Mouse (Mus musculus): Measurements from ENCODE around the gene Narf. TPM values are rescaled to one million over a fixed set of nuclear protein-coding genes. Genes with fewer than 3 reads are reported as not detected.

Gene Narf
- polyA plus RNA-seq, 1 experiment = not detected

DNA sequence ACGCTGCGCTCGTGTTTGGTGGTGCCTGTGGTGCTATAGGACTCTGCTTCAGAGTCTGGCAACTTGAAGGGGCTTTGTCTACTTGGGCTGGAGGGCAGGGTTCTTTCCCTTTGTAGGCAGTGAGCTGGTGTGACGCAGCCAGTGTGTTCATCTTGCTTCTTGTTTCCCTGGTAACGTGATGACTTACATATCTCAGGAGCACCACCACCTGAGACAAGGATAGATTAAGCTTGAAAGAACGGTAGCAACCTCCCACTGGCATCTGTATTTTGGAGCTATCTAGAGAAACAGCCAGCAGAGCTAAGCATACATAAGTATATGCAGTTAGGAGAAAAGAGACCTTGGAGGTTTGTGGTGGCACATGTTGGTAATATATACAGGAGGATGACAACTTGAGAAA lies 68.3 kb downstream of the Narf start:
- 0 out of 2 replicates have a peak, but pooled peaks cover 2% of the 10 kb centered on the region for H3K4me1 ChIP-seq (ENCODE audit: control insufficient read depth, insufficient read depth, low read length)
- no peak overlapping the region for H3K27ac ChIP-seq (ENCODE audit: insufficient read depth, low read depth, low read length)
- H3K4me3 ChIP-seq (ENCODE audit: insufficient read depth, low read depth, low read length) = no peak overlapping the region
- TF ChIP-seq POLR2A (IDR thresholded peaks at IDR 0.05; ENCODE audit: insufficient read depth, low read depth, low read length) = no peak
- TF ChIP-seq CTCF (IDR thresholded peaks at IDR 0.05; ENCODE audit: insufficient read depth, low read depth, low read length) = no peak
- WGBS = 83% methylated on average over 6 of the region's 6 CpGs

Other genes starting within 250 kb of the Narf start
- not detected in 2 replicates for gene Csnk1d, start 245.9 kb upstream of the Narf start, polyA plus RNA-seq (2012; ENCODE audit: insufficient read depth, insufficient read length, low replicate concordance, missing spikeins)
- gene Cd7, start 197.8 kb upstream of the Narf start, polyA plus RNA-seq (2012; ENCODE audit: insufficient read depth, insufficient read length, low replicate concordance, missing spikeins) = not detected in 2 replicates
- gene Sectm1b, start 173.7 kb upstream of the Narf start, polyA plus RNA-seq (2012; ENCODE audit: insufficient read depth, insufficient read length, low replicate concordance, missing spikeins) = not detected in 2 replicates
- not detected in 2 replicates for gene Sectm1a, start 156.0 kb upstream of the Narf start, polyA plus RNA-seq (2012; ENCODE audit: insufficient read depth, insufficient read length, low replicate concordance, missing spikeins)
- not detected in 2 replicates for gene Tex19.2, start 118.6 kb upstream of the Narf start, polyA plus RNA-seq (2012; ENCODE audit: insufficient read depth, insufficient read length, low replicate concordance, missing spikeins)
- not detected in 2 replicates for gene Tex19.1, start 91.1 kb upstream of the Narf start, polyA plus RNA-seq (2012; ENCODE audit: insufficient read depth, insufficient read length, low replicate concordance, missing spikeins)
- not detected in 2 replicates for gene Uts2r, start 77.0 kb upstream of the Narf start, polyA plus RNA-seq (2012; ENCODE audit: insufficient read depth, insufficient read length, low replicate concordance, missing spikeins)
- not detected in 2 replicates for gene Hexdc, start 32.8 kb upstream of the Narf start, polyA plus RNA-seq (2012; ENCODE audit: insufficient read depth, insufficient read length, low replicate concordance, missing spikeins)
- not detected in 2 replicates for gene Ogfod3, start 32.5 kb upstream of the Narf start, polyA plus RNA-seq (2012; ENCODE audit: insufficient read depth, insufficient read length, low replicate concordance, missing spikeins)
- not detected in 2 replicates for gene Cybc1, start 7.9 kb upstream of the Narf start, polyA plus RNA-seq (2012; ENCODE audit: insufficient read depth, insufficient read length, low replicate concordance, missing spikeins)
- gene Foxk2, start 22.7 kb downstream of the Narf start, polyA plus RNA-seq (2012; ENCODE audit: insufficient read depth, insufficient read length, low replicate concordance, missing spikeins) = not detected in 2 replicates
- gene Wdr45b, start 117.2 kb downstream of the Narf start, polyA plus RNA-seq (2012; ENCODE audit: insufficient read depth, insufficient read length, low replicate concordance, missing spikeins) = not detected in 2 replicates
- not detected in 2 replicates for gene Rab40b, start 151.0 kb downstream of the Narf start, polyA plus RNA-seq (2012; ENCODE audit: insufficient read depth, insufficient read length, low replicate concordance, missing spikeins)
- gene Fn3krp, start 184.1 kb downstream of the Narf start, polyA plus RNA-seq (2012; ENCODE audit: insufficient read depth, insufficient read length, low replicate concordance, missing spikeins) = not detected in 2 replicates
- gene Fn3k, start 197.7 kb downstream of the Narf start, polyA plus RNA-seq (2012; ENCODE audit: insufficient read depth, insufficient read length, low replicate concordance, missing spikeins) = not detected in 2 replicates
- gene Tbcd, start 214.7 kb downstream of the Narf start, polyA plus RNA-seq (2012; ENCODE audit: insufficient read depth, insufficient read length, low replicate concordance, missing spikeins) = not detected in 2 replicates

Measured in olfactory bulb, adult 2 months (tissue).